Mouse (Mus musculus): ENCODE data around the gene Map2k1.
A peak's percentile ranks its signal among the peaks of the same experiment; 100 is the strongest.
"Not testable (repeated sequence)": the region's sequence is repeated elsewhere in the genome, so short reads cannot be mapped to it uniquely, and the experiment has no call there.

The Map2k1 gene

DNA sequence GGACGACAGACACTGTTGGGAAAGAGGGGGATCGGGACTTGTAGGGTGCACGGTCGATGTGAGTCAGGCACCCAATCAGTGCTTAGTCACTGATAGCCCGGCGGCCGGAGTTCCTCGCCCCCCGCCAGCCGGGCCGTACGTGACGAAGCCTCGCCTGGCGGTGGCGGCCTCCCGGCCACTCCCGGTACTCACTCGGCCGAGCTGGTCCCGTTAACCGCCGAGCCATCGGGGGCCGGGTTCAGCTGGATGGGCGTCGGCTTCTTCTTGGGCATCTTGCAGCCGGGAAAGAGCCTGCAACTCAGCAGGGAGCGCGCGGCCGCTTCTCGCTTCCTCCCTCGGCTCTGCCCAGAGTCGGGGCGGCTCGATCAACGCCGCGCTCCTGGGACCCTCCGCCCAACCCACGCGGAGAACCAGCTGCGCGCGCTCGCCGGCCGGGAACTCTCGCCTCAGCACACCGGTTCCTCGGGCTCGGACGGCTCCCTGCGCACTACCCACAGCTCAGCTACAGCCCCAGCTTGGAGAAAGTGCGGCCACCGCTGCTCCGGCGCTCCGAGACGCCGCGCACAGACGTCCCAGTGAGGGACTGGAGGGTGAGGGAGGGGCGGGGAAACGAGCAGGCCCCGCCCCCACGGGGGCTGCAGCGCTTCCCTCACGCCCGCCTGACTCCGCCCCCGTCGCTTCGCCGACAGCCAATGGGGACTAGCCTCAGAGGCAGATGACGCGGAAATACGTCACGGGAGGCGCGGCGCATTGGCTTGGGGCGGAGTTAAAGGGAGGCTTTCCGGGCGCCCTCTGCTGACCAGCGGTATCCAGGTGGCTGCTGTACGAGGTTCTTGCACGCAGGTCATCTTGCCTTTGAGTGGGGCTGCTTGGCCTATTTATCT, at the start of gene Map2k1:
Map2k1 (minus strand) TSS at position 611 of the 884 bp plus-strand sequence.
- peak; percentile 96 for DNase-seq (ENCODE audit: low read depth, low spot score)

DNA sequence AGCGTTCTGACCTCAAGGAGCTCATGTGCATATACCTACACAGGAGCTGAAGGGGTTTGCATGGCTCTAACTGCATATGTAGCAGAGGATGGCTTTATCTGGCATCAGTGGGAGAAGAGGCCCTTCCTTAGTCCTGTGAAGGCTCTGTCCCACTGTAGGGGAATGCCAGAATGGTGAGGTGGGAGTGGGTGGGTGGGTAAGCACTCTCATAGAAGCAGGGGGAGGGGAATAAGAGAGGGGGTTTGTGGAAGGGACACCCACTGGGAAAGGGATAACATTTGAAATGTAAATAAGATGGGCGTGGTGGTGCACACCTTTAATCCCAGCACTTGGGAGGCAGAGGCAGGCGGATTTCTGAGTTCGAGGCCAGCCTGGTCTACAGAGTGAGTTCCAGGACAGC, 49.7 kb upstream of the Map2k1 start:
- not testable (repeated sequence) for DNase-seq (ENCODE audit: low read depth, low spot score)

DNA sequence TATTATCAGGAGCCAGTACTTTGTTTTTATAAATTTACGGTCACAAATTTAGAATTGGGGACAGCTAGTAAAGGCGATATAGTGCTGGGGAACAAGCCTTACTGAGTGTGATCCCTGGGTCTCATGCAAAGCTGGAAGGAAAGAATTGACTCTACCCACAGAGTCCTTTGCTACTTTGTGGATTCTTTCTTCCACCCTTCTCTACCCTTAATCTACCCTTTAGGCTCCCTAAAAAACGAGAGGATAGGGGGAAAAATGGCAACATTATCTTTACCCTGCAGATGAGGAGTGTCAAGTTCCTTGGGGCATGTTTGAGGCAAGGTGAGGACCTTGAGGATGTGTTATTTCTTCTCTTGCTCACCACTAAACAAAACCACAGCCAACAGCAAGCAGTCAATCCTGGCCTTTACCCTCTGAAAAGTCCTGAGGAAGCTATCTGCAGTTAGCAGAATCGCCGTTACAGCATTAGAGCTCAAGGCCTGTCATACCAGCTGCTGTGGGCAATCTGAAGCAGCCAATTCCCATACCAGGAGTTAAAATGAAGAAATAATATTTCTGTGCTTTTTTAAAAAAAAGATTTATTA, 29.1 kb upstream of the Map2k1 start:
- no peak for DNase-seq (ENCODE audit: low read depth, low spot score)

DNA sequence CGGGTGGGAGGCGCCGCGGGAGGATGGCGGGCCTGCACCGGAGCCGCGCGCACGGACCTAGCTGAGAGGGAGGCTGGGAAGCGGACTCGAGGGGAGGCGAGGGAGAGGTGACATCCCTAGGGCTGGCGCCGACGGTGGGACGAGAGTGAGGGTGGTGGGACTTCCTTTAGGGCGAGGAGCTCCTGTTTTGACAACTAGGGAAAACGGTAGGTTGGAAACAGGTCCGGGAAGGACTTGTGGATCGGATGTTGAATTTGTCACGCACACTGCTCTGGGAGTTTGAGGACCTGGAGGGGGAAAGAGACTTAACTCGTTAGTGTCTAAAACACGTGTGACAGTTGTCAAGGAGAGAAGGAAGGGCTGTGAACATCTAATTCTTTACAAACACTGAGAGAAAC, 28.3 kb upstream of the Map2k1 start:
- DNase-seq (ENCODE audit: low read depth, low spot score) = no peak

DNA sequence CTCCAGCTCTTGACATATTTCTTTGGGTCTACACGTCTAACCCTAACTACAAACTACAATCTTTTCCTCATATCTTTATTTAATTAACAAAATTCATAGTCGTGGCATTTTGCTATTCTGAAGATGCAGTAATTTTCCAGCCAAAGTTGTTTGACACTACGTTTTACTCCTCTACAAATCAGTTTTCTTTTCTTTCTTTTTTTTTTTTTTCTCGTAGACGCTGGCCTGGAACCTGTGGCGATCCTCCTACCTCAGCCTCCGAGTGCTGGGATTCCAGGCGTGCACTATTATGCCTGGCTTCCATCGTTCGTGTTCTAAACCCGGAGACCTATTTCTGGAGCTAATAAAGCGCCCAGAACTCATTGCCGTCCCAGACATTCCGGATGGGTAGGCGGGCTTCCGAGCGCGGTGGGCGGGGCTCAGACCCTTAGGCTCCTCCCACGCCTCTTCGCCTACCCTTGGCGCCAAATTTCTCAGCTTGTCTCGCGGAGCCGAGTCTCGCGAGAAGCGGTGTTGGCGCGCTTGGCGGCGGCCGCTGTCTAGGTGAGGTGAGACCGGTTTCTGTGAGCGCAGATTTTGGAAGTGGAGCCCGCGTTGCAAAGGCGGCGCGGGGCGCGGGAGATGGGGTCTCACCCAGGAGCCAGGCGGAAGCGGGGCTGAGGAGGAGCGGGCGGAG, 27.8 kb upstream of the Map2k1 start, which contains the start of gene Tipin:
Tipin (plus strand) TSS at position 477 of the 676 bp plus-strand sequence.
- peak; percentile 89 for DNase-seq (ENCODE audit: low read depth, low spot score)

DNA sequence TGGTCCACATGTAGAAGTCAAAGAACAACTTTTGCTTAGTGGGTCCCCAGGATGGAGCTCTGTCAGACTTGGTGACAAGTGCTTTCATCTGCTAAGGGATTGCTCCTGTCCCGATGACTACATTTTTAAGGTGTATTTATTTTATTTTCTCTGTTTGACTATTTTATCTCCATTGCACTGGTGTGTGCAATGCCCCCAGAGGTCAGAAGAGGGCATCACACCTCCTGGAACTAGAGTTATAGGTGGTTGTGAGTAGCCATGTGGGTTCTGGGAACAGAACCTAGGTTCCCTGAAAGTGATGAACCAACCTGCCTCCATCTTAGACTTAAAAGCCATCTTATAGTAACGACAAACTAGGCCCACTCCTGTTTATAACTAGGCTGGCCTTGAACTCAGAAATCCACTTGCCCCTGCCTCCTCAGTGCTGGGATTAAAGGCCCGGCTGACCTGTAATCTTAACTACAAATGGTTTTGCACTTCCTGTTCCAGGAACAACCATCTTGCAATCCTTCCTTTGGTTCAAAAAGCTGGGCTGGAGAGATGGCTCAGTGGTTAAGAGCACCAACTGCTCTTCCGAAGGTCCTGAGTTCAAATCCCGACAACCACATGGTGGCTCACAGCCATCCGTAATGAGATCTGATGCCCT, 25.4 kb upstream of the Map2k1 start:
- DNase-seq (ENCODE audit: low read depth, low spot score) = no peak

DNA sequence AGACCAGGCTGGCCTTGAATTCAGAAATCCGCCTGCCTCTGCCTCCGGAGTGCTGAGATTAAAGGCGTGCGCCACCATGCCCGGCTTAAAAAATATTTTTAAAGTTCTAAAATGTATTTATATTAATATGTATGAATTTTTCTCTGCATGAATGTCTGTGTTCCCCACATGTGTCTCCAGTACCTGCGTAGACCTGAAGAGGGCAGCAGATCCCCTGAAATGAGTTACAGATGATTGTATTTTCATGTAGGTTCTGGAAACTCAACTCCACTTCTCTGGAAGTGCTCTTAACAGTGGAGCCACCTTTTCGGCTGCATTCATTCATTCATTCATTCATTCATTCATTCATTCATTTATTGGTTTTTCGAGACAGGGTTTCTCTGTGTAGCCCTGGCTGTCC, 24.3 kb upstream of the Map2k1 start:
- DNase-seq (ENCODE audit: low read depth, low spot score) = no peak

DNA sequence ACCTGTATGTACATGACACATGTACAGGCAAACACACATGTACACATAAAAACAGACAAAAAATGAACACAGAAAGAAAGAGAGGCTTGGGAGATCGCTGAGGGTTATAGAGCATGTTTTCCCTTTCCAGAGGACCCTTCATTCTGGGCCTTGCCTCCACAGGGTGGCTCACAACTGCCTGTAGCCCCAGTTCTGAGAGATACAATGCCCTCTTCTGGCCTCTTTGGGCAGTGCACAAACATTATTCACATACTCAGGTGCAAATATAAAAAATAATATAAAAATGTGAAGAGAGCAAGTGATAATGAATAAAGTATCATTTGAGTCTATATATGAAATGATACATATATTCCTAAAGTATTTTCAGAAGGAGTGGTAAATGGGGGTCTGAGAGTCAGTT, 21.5 kb upstream of the Map2k1 start:
- DNase-seq (ENCODE audit: low read depth, low spot score) = no peak

DNA sequence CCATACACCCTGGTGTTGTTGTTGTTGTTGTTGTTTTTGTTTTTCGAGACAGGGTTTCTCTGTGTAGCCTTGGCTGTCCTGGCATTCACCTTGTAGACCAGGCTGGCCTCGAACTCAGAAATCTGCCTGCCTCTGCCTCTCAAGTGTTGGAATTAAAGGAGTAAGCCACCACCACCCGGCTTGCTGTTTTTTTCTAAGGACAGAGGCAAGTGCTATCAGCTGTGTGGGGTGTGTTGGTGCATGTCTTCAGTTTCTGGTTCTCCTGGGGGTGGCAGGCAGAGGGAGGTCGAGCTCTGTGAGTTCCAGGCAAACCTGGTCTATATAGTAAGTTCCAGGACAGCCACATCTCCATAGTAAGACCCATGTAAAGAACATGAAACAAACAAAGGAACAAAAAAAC, 20.9 kb upstream of the Map2k1 start:
- no peak for DNase-seq (ENCODE audit: low read depth, low spot score)

DNA sequence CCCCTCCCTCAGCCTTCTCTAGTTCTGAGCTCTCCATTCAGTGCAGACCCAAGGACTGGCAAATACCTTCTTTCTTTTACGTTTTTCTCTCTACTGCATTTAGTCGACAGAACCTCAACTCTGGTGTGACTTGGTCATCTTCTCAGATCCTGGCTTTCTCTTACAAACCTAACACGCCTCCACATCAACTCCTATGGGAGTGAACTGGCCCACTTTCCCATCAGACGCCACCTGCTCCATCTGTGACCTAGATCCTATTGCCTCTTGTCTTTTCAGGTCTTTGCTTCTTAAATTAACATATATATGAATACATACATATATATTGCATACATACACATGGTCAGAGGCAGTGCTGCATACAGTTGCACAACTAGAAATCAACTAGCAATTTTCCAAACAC, 20.3 kb upstream of the Map2k1 start:
- DNase-seq (ENCODE audit: low read depth, low spot score) = no peak

DNA sequence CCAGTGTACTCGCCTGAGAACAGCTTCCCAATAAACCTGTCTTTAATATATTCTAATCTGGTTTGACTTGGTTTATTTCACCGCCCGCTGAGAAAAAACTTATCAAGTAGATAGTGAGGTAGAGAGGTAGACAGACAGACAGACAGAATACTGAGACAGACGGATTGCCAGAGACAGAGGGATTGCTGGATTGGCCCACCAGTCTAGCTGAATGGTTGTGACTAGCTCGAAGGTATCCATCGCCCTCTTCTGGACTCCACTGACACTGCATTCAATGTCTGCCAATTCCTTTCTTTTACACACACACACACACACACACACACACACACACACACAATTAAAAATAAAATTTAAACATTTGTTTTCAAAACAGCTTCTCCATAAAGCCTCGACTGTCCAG, 19.2 kb upstream of the Map2k1 start:
- no peak for DNase-seq (ENCODE audit: low read depth, low spot score)

DNA sequence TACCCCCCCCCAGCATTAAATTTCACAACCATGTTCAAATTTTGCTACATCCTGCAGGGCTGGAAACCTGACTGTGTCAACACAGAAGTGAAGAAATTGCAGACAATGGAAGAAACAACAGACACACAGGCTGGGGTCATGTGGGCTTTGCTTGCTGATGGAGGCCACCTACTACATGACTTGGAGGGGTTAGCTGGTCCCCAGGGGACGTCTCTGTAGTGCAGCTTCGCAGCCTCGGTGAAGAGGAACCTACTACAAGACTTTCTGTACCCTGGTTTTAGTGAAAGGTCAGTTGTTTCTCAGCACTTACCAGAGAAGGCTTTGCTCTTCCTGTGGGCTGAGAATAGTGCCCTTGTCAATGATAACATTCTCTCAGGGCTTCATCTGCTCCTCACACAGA, 17.8 kb upstream of the Map2k1 start:
- no peak for DNase-seq (ENCODE audit: low read depth, low spot score)

DNA sequence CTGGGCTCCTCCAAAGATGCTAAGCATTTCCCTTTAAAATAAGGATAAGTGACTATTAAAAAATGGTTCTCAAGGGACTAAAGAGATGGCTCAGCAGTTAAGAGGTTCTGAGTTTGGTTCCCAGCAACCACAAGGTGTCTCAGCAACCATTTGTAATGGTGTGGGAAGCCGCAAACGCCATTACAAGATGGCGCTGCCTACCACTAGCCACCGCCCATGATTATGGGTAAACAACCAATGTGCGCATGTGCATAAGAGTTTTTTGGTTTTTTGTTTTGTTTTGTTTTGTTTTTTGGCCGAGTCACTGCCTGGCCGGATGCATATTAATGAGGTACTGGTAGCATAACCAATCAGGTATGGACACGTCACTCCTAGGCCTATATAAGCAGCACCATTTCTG, 15.4 kb upstream of the Map2k1 start:
- DNase-seq (ENCODE audit: low read depth, low spot score) = not testable (repeated sequence)

DNA sequence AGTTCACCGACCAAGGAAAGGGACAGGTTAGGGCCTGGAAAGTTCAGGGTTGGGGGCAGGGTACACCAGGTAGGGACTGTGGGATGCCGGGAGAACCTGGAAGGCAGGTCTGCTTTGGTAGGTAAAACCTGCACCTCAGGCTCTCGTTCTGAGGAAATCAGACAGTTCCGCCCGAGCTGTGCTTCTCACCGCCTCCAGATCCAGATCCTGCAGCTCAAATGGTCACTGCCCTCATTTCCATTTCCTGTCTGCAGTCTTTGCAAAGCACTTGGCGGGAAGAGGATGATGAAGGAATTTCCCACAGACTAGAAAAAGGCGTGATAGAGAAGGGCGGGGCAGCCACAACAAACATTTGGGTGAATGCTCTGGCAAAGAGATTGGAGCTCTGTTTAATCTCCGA, 14.8 kb upstream of the Map2k1 start:
- no peak for DNase-seq (ENCODE audit: low read depth, low spot score)

DNA sequence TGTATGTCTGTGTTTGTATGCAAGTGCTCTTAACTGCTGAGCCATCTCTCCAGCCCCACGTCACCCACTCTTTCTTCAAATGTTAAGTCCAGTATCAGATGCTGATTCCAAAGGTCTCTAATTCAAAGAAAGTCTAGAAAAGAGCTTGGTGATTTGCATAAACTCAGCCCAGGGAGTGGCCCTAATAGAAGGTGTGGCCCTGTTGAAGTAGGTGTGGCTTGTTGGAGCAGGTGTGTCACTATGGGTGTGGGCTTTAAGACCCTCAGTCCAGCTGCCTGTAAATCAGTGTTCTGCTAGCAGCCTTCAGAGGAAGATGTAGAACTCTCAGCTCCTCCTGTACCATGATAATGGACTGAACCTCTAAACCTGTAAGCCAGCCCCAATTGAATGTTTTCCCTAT, 13.8 kb upstream of the Map2k1 start:
- DNase-seq (ENCODE audit: low read depth, low spot score) = no peak

DNA sequence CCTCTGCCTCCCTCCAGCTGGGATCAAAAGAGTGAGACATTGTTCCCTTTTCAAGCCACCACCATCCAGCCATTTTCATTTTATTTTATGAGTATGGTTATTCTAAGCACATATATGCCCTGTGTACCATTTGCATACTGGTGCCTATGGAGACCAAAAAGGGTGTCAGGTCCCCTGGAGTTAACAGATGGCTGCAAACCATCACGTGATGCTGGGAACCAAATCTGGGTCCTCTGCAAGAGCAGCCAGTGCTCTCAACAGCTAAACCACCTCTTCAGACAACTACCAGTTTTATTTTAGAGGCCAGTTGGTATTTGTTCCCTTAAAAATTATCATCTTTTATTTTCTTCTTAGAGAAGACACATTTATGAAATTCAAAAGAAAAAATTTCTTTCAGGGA, 11.4 kb upstream of the Map2k1 start:
- no peak for DNase-seq (ENCODE audit: low read depth, low spot score)

DNA sequence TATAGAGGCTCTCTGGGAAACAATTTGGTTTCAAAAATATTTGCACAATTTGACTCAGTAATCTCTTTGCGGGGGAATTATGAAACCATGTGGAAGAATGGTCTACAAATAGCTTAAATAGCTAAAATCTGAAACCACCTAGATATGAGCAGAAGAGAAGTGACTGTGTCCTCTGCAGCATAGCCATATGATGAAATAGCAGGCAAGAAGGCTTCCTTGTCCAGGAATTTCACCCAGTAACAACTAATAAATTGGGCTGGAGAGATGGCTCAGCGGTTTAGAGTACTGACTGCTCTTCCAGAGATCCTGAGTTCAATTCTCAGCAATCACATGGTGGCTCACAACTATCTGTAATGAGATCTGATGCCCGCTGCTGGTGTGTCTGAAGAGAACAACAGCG, 7.6 kb upstream of the Map2k1 start:
- no peak for DNase-seq (ENCODE audit: low read depth, low spot score)

DNA sequence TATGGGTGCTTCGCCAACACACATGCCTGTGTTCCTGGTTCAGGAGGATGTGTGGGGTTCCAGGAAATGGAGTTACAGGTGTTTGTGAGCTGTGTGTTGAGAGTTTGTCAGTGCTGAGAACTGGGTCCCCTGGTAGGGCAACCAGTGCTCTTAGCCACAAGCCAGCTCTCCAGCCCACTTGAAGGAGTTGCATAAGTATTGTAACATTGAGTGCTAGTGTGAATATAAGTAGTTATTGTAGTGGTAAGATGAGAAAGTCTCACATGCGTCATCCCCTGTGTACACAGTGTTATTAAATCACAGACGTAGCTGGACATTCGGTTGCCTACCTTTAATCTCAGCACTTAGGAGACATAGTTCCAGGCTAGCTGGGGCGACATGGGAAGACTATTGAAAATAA, 6.5 kb upstream of the Map2k1 start:
- DNase-seq (ENCODE audit: low read depth, low spot score) = no peak

DNA sequence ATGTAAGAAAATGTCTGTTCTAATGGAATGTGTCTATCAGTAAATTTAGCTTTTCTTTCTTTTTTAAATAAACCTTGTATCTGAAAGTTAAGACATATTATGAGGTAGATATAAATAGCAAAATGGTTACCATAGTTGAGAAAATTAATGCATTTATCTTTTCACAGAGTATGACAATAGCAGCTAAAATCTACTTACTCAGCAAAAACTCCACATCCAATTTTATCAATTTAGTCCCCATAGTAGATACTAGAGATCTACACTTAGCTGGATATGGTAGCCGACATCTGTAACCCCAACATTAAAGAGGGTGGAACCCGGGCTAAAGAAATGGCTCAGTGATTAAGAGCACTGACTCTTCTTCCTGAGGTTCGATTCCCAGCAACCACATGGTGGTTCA, 2.8 kb upstream of the Map2k1 start:
- no peak for DNase-seq (ENCODE audit: low read depth, low spot score)

DNA sequence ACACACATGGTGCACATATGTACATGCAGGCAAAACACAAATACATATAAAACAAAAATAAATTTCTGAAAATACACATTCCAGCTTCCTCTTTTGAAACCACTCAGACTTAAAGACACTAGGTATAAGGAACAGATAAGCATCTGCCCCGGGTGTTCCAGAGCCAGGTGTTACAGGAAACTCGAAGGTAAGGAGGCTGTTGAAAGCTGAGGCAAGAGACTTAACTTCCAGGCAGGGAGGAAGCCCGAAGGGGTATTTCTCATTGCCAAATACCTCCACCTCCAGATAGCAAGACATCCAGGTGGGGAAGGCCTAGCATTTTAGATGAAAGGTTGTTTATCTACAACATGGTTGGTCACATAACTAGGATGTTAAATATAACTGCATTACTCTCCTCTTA, 2.0 kb upstream of the Map2k1 start:
- DNase-seq (ENCODE audit: low read depth, low spot score) = no peak

DNA sequence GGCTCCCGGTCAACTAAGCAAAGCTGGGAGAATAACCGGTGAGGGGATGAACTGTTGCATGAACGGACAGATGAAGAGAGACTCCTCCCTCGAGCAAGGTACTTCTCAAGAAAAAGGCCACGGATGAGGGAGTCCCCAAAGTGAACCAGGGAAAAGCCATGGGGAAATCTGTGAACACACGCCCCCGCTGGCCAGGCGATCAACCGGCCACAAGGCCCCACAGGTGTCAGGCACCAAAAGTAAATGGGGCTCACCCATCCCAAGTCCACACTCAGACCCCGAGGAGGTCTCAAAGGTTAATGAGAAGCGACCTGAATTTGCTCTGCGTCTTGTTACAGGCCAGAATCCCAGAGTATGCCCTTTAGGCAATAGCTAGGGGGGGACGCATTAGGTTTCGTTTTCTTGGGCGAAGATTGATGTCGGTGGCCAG, 825 bp downstream of the Map2k1 start:
- DNase-seq (ENCODE audit: low read depth, low spot score) = no peak

DNA sequence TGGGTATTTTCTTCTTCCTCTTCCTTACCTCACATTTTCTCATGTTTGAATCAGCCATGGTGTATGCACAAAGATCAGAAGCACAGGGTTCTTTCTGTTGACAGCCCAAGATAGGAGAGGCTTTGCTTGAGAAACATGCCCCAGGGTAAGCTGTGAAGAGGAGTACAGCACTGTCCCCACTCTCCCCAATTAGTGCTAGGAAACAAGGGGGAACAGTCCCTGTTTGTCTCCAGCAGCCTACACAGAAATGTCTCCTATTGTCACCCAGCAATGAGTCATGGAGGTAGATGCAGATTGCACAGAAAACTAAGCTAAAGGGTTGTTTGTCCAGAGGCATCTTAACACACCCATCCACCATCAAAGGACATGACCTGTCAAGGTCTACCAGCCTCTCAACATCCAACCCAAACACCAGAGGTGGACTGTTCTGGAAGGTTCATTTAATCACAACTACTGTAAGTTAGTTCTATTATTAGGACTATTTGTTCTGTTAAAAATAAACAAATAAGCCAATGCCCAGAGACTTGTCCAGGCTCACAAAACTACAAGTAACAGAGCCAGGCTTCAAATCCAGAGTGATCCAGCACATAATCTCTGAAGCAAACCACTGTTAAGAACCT, 3.2 kb downstream of the Map2k1 start:
- no peak for DNase-seq (ENCODE audit: low read depth, low spot score)

Measured in WW6 (cell line).